Mouse (Mus musculus): Measurements from ENCODE around the gene Notch2.
"Not testable (repeated sequence)": the region's sequence is repeated elsewhere in the genome, so short reads cannot be mapped to it uniquely, and the experiment has no call there.

DNA sequence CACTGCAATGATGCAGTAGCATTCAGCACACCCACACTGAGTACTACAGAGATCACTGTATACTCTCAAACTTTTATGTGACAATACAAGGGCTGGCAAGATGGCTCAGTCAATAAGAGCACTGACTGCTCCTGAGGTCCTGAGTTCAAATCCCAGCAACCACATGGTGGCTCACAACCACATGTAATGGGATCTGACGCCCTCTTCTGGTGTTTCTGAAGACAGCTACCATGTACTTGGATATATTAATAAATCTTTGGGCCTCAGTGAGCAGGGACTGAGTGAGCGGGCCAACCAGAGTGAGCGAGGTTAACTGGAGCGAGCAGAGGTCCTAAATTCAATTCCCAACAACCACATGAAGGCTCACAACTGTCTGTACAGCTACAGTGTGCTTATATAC, 118.8 kb downstream of the Notch2 start:
- TF ChIP-seq POLR2A (IDR thresholded peaks at IDR 0.05; ENCODE audit: control insufficient read depth, extremely low read depth, insufficient read depth, low read length, poor library complexity); CTCF (IDR thresholded peaks at IDR 0.05; ENCODE audit: borderline replicate concordance, control insufficient read depth, extremely low read depth, insufficient read depth, low read length, poor library complexity): not testable (repeated sequence)

All from thymus, adult 2 months (tissue).